Mouse (Mus musculus): ENCODE measurements around the gene Tbc1d2.

DNA sequence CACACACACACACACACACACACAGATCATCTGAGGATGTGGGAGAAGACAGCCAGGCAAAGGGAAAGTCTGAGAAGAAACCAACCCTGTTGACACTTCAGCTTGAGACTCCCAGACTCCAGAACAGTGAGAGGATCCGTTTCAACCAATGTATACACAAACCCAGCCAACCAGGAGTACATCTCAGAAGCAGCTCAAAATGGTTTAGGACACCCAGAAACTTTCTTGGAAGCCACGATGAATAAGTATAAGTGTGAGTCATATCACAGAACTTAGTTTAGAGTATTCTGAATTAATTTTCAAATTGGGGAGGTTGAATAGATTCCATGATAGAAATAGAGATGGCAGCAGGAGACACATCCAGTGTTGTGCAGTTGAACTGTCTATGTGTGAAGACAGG is 5.9 kb upstream of the Tbc1d2 start:
- TF ChIP-seq CTCF (IDR thresholded peaks at IDR 0.05; ENCODE audit: extremely low read depth, insufficient read depth, insufficient read length, insufficient replicate concordance) (no peak), POLR2A (IDR thresholded peaks at IDR 0.05; ENCODE audit: low read depth, low read length) (no peak)

Measured in spleen, adult 2 months (tissue).